Mouse (Mus musculus): ENCODE results near the gene Gm49373. TPM values are rescaled to one million over a fixed set of nuclear protein-coding genes. Genes with fewer than 3 reads are reported as not detected.

Gene Gm49373
- under 1 TPM in 1 of 2 experiments, not detected in 1; 0.84 TPM for polyA plus RNA-seq (2017; shearing (Covaris generic))

DNA sequence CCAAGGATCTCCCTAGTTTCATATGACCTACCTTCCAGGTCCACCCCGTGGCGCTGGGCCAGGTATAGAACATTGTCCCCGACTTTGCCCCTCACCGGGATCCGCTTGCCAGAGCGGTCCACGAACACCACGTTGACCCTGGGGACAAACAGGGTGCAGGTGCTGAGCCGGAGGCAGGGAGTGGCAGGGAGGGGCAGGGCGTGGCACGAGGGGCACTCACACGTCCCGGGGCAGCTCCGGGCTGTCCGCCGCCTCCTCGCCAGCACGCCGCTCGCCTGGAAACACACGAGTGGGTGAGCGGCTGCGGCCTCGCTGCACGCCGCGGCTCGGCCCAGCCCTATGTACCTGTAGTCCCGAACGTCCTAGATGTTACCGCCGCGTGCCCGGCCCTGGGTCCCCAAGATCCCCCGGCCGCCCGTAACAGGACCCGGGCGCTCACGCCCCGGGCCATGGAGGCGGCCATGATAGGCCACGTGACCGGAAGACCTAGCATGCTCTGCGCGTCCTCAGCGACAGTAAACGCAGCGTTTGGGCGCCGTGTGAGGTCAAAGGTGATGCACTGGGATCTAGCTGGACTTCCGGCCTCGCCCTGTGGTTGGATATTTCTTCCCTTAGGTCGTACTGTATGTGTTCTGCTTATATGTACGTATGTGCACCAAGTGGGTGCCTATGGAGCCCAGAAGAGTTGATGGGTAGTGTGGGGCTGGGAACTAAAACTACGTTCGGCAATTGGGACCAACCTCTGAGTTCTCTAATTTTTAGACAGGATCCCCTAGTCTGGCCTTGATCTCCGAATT lies at the start of gene Gm49373, which contains the start of gene Fdx1l:
TSS of gene Gm49373 (minus strand) at position 53 of the 797 bp plus-strand sequence.
TSS of gene Fdx1l (minus strand) at position 571 of the 797 bp plus-strand sequence.

DNA sequence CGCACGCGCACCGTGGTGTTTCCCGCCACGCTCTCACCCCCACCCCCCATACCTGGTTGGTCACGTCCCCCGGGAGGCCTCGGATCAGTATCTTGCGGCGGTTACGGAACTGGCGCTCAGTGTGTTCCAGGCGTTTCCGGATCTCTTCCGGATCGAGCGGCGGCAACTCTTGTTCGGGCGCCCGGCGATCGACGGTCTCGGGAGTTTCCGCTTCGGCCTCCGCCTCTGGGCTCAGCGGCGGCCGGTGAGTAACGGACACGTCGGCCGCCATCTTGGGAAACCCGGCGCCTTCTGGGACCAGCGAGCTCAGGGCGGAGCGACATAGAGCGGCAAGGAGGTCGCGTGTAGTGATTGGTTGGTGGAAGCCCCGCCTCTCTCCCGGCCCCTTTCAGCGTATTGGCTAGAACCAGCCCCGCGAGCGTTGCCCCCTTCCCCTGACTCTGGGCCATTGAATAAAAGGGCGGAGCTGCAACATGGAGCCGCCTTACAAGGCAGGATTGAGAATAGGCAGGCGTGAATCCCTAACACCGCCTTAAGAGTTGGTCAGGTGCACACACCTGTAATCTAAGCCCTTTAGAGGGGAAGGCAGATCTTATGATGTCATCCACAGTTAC lies 18.9 kb upstream of the Gm49373 start, which contains the start of the genes Gm38431 and Raver1:
TSS of gene Gm38431 (minus strand) at position 291 of the 614 bp plus-strand sequence.
TSS of gene Raver1 (minus strand) at position 302 of the 614 bp plus-strand sequence.

DNA sequence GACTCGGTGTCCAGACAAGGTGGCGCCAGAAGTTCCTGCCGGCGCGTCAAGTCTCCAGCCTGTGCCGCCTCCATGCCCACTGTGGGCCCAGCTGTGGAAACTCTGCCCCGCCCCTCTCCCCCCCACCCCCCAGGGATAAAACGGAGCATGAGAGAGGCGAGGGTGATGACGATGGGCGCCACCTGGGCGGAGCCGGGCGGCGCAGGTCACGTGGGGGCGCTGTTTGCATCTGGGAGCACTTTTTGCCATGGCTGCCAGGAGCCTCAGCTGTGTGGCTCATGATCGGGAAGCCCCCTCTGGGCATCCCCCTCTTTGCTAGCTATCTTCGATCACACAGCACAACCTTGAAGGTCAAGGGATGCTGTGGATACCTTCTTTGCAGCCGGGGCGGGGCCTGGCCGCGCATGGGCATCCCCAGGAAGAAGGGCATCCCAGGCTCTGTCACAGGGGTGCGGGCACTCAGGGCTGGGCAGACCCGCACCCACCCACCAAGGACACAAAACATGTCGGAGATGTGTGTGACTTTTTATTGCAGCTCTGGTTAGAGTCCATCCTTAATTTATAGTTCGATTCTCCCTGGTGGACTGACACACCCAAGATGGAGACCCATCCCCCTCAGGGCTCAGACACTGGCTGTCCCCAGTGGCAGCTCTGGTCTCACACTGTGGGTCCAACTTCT lies 5.8 kb downstream of the Gm49373 start, which contains the start of gene Zglp1:
TSS of gene Zglp1 (minus strand) at position 88 of the 679 bp plus-strand sequence.

DNA sequence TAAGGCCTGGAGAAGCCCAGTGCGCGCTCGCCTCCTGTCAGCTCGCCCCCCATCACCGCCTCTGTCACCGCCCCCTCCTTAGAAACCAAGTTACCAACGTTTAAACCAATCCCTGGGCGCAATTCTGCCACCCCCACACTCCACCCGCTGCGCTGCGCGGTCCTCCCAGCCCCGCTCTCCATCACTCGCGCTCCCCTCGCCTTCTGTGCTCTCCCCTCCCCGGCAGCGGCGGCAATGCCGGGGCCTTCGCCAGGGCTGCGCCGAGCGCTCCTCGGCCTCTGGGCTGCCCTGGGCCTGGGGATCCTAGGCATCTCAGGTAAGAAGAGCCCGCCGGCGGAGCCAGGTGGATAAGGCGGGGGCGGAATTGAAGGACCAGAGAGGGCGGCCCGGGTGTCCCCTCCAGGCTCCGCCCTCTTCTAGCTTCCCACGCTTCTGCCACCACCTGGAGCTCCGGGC lies 41.0 kb downstream of the Gm49373 start, which contains the start of gene Icam5:
TSS of gene Icam5 (plus strand) at position 178 of the 456 bp plus-strand sequence.

GRCm38 (mm10) chr9:21029291-21030054 lies 43.4 kb downstream of the Gm49373 start, which contains the start of gene Icam4:
TSS of gene Icam4 (plus strand) at chr9:21029373.

DNA sequence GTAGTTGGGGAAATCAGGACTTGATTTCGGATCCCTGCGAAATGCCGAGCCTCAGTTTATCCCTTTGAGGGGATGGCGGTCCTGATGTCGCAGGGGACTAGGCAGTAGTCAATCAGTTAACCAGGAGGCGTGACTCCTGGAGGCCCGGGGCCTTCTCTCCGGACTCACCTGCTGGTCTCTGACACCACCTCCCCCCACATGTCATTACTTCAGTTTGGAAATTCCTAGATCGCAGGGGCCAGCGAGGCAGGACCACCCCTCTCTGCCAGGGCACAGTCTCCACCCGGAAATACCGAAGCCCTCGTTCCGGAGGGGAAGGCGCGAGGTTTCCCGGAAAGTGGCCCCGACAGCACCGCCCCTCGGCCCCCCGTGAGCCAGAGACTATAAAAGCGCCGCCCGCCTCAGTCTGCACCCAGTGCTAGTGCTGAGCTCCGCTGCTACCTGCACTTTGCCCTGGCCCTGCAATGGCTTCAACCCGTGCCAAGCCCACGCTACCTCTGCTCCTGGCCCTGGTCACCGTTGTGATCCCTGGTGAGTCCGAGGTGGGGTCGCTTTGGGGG lies 57.2 kb downstream of the Gm49373 start, which contains the start of gene Icam1:
TSS of gene Icam1 (plus strand) at position 415 of the 560 bp plus-strand sequence.

Other genes with a start within 250 kb of the Gm49373 start
- gene A230050P20Rik, start 204.5 kb downstream of the Gm49373 start, polyA plus RNA-seq (2017; shearing (Covaris generic)) = 10 to 100 TPM; 59.5 to 60.2 TPM
- 1 to 10 TPM; 3.0 to 4.6 TPM for gene Angptl6, start 193.4 kb downstream of the Gm49373 start, polyA plus RNA-seq (2017; shearing (Covaris generic))
- gene Ppan, start 184.9 kb downstream of the Gm49373 start, polyA plus RNA-seq (2017; shearing (Covaris generic)) = 100 to 1,000 TPM in 1 of 2 experiments, 10 to 100 TPM in 1; 74.5 to 114 TPM
- gene Eif3g, start 174.5 kb downstream of the Gm49373 start, polyA plus RNA-seq (2017; shearing (Covaris generic)) = 100 to 1,000 TPM; 259 to 292 TPM
- gene Dnmt1, start 113.2 kb downstream of the Gm49373 start, polyA plus RNA-seq (2017; shearing (Covaris generic)) = 10 to 100 TPM; 52.4 to 87.1 TPM
- gene S1pr2, start 96.3 kb downstream of the Gm49373 start, polyA plus RNA-seq (2017; shearing (Covaris generic)) = 10 to 100 TPM; 18.9 to 25.7 TPM
- 100 to 1,000 TPM; 101 to 109 TPM for gene Mrpl4, start 70.4 kb downstream of the Gm49373 start, polyA plus RNA-seq (2017; shearing (Covaris generic))
- gene Icam1, start 57.1 kb downstream of the Gm49373 start, polyA plus RNA-seq (2017; shearing (Covaris generic)) = 100 to 1,000 TPM in 1 of 2 experiments, 10 to 100 TPM in 1; 73.2 to 112 TPM
- 1 to 10 TPM in 1 of 2 experiments, under 1 TPM in 1; 0.45 to 2.7 TPM for gene Icam4, start 43.7 kb downstream of the Gm49373 start, polyA plus RNA-seq (2017; shearing (Covaris generic))
- gene Icam5, start 41.0 kb downstream of the Gm49373 start, polyA plus RNA-seq (2017; shearing (Covaris generic)) = 1 to 10 TPM; 1.3 to 2.4 TPM
- gene Zglp1, start 6.0 kb downstream of the Gm49373 start, polyA plus RNA-seq (2017; shearing (Covaris generic)) = 1 to 10 TPM in 1 of 2 experiments, not detected in 1; 4.0 TPM
- 10 to 100 TPM; 41.3 to 42.4 TPM for gene Fdx1l, start 518 bp upstream of the Gm49373 start, polyA plus RNA-seq (2017; shearing (Covaris generic))
- gene Gm38431, start 18.9 kb upstream of the Gm49373 start, polyA plus RNA-seq (2017; shearing (Covaris generic)) = 1 to 10 TPM; 1.0 to 2.4 TPM
- 10 to 100 TPM; 62.9 to 67.1 TPM for gene Raver1, start 18.9 kb upstream of the Gm49373 start, polyA plus RNA-seq (2017; shearing (Covaris generic))
- gene Tyk2, start 58.1 kb upstream of the Gm49373 start, polyA plus RNA-seq (2017; shearing (Covaris generic)) = 10 to 100 TPM; 61.1 to 70.2 TPM
- gene Cdc37, start 76.9 kb upstream of the Gm49373 start, polyA plus RNA-seq (2017; shearing (Covaris generic)) = 100 to 1,000 TPM; 284 to 382 TPM
- gene Pde4a, start 92.6 kb upstream of the Gm49373 start, polyA plus RNA-seq (2017; shearing (Covaris generic)) = 1 to 10 TPM; 1.1 to 3.1 TPM
- gene Keap1, start 166.3 kb upstream of the Gm49373 start, polyA plus RNA-seq (2017; shearing (Covaris generic)) = 10 to 100 TPM; 56.5 to 63.4 TPM
- 1 to 10 TPM in 1 of 2 experiments, under 1 TPM in 1; 0.14 to 2.2 TPM for gene S1pr5, start 175.3 kb upstream of the Gm49373 start, polyA plus RNA-seq (2017; shearing (Covaris generic))
- 10 to 100 TPM; 57.7 to 70.7 TPM for gene Atg4d, start 192.2 kb upstream of the Gm49373 start, polyA plus RNA-seq (2017; shearing (Covaris generic))
- 10 to 100 TPM; 26.5 to 29.8 TPM for gene Kri1, start 214.9 kb upstream of the Gm49373 start, polyA plus RNA-seq (2017; shearing (Covaris generic))
- gene Cdkn2d, start 218.3 kb upstream of the Gm49373 start, polyA plus RNA-seq (2017; shearing (Covaris generic)) = 100 to 1,000 TPM in 1 of 2 experiments, 10 to 100 TPM in 1; 93.1 to 135 TPM
- 1 to 10 TPM; 2.3 to 3.0 TPM for gene Ap1m2, start 239.2 kb upstream of the Gm49373 start, polyA plus RNA-seq (2017; shearing (Covaris generic))
- gene Slc44a2, start 247.6 kb upstream of the Gm49373 start, polyA plus RNA-seq (2017; shearing (Covaris generic)) = 100 to 1,000 TPM; 391 to 483 TPM